Mouse (Mus musculus) heart, adult 2 months (tissue): Measurements from ENCODE around the gene Kremen2.
"Not testable (repeated sequence)": the region's sequence is repeated elsewhere in the genome, so short reads cannot be mapped to it uniquely, and the experiment has no call there.

Source experiments
- CTCF ChIP-seq: fragments of 200-600 bp; IDR thresholded peaks from 2 replicates; pipeline ENCODE4 v1.8.1; 2022; ENCODE audit warnings: antibody characterized with exemption, mild to moderate bottlenecking, moderate library complexity
- EP300 ChIP-seq: fragments of 200-500 bp; IDR thresholded peaks from 2 replicates; pipeline ENCODE4 v1.6.1; 2011; ENCODE audit warnings: low read depth, low read length, control low read depth; ENCODE audit not compliant: insufficient read depth
- POLR2A ChIP-seq: fragments of 200-500 bp; IDR thresholded peaks from 2 replicates; pipeline ENCODE4 v1.6.1; 2011; ENCODE audit warnings: mild to moderate bottlenecking, low read depth, low read length, control low read depth; ENCODE audit not compliant: insufficient read depth

DNA sequence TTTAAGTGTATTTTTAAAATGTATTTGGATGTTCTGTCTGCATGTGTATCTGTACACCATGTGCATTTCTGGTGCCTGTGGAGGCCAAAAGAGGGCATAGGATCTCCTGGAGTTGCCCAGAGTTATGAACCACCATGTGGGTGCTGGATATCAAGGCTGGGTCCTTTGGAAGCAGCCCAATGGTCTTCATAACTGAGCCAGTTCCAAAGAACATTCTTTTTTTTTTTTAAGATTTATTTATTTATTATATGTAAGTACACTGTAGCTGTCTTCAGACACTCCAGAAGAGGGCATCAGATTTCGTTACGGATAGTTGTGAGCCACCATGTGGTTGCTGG is 26.6 kb upstream of the Kremen2 start:
- not testable (repeated sequence) for TF ChIP-seq CTCF, POLR2A, EP300
